Mouse (Mus musculus): ENCODE data around the gene Aamdc. TPM values are rescaled to one million over a fixed set of nuclear protein-coding genes. Genes with fewer than 3 reads are reported as not detected.

Gene Aamdc
- total RNA-seq, 2 experiments from 2014 or later: 107 to 112 TPM

- peak; percentile 42 for DNase-seq
- intact Hi-C loops (cut with DNase I; ENCODE audit: low total_unique reads): no loop called here
Observed at GRCm38 (mm10) chr7:97546462-97546861, 32.8 kb downstream of the Aamdc start.

GRCm38 (mm10) chr7:97536571-97536970, 42.7 kb downstream of the Aamdc start:
- intact Hi-C loops (cut with DNase I; ENCODE audit: low total_unique reads): no loop called here
- DNase-seq: no peak

- no peak for DNase-seq
- intact Hi-C loops (cut with DNase I; ENCODE audit: low total_unique reads): no loop called here
Observed at GRCm38 (mm10) chr7:97535531-97535930, 43.8 kb downstream of the Aamdc start.

GRCm38 (mm10) chr7:97519935-97520334, 59.4 kb downstream of the Aamdc start:
- no peak for DNase-seq

GRCm38 (mm10) chr7:97514786-97515185, 64.5 kb downstream of the Aamdc start:
- no peak for DNase-seq
- intact Hi-C loops (cut with DNase I; ENCODE audit: low total_unique reads): no loop called here

More at GRCm38 (mm10) chr7:97519935-97520334, 59.4 kb downstream of the Aamdc start:
- intact Hi-C loops (cut with DNase I; ENCODE audit: low total_unique reads): no loop called here

GRCm38 (mm10) chr7:97500555-97501209, 78.6 kb downstream of the Aamdc start:
- intact Hi-C loops (cut with DNase I; ENCODE audit: low total_unique reads): no loop called here

More at GRCm38 (mm10) chr7:97500555-97501209, 78.6 kb downstream of the Aamdc start:
- DNase-seq: peak; percentile 43

Other genes with a start within 250 kb of the Aamdc start
- under 1 TPM; 0.75 to 0.76 TPM for gene Usp35, start 247.5 kb downstream of the Aamdc start, total RNA-seq (2021)
- 1 to 10 TPM; 1.9 to 2.3 TPM for gene Kctd21, start 247.2 kb downstream of the Aamdc start, total RNA-seq (2021)
- gene Alg8, start 207.9 kb downstream of the Aamdc start, total RNA-seq (2021): 1 to 10 TPM; 2.9 to 5.5 TPM
- 100 to 1,000 TPM; 304 to 343 TPM for gene Ndufc2, start 179.5 kb downstream of the Aamdc start, total RNA-seq (2021)
- 10 to 100 TPM; 36.0 to 40.5 TPM for gene Thrsp, start 161.8 kb downstream of the Aamdc start, total RNA-seq (2021)
- gene Kctd14, start 128.2 kb downstream of the Aamdc start, total RNA-seq (2021): under 1 TPM; 0.16 to 0.23 TPM
- gene Ints4, start 98.5 kb downstream of the Aamdc start, total RNA-seq (2021): 10 to 100 TPM; 21.2 to 24.9 TPM
- 10 to 100 TPM; 12.4 to 12.6 TPM for gene Rsf1, start 392 bp upstream of the Aamdc start, total RNA-seq (2021)
- 10 to 100 TPM; 33.3 to 39.2 TPM for gene Clns1a, start 117.1 kb upstream of the Aamdc start, total RNA-seq (2021)
- 1 to 10 TPM; 1.6 to 1.8 TPM for gene Aqp11, start 158.8 kb upstream of the Aamdc start, total RNA-seq (2021)
- gene Pak1, start 209.0 kb upstream of the Aamdc start, total RNA-seq (2021): 100 to 1,000 TPM; 106 to 120 TPM